Mouse (Mus musculus): ENCODE data around the gene Fktn. TPM values are rescaled to one million over a fixed set of nuclear protein-coding genes. Genes with fewer than 3 reads are reported as not detected.
A peak's percentile ranks its signal among the peaks of the same experiment; 100 is the strongest.

Fktn gene
- polyA plus RNA-seq, 1 experiment from 2014 or later, result 5.8 TPM

DNA sequence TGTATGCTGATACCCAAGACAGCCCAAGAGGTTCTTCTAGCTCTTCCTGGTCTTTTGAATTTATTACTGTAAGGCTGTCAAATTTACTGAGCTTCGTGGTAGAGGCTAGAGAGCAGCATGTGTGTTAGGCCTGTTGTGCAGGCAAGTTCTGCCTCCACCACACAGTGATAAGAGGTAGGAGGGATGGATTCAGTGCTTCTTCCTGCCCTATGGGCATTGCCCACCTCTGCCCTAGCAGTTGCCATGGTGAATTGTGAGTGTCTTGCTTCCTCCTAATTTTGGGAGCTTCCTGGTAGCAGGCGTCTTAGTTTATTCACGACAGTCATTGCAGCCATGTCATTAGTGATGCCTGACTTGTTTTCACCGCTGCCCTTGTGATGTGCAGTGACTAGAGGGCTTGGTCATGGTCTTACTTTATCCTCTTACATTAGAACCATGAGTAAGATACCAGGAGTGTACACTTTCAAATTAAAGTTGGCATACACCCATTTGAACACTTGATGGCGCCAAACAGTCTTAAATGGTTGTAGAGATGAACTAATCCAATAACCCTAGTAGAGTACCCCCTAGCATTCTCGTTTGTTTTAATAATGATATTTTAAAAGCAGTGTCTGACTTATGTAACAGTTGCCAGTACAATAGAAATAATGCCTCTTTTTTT, 25.3 kb downstream of the Fktn start:
- 45% methylated on average over 6 of the region's 6 CpGs for whole genome bisulfite sequencing (ENCODE audit: missing documents)

DNA sequence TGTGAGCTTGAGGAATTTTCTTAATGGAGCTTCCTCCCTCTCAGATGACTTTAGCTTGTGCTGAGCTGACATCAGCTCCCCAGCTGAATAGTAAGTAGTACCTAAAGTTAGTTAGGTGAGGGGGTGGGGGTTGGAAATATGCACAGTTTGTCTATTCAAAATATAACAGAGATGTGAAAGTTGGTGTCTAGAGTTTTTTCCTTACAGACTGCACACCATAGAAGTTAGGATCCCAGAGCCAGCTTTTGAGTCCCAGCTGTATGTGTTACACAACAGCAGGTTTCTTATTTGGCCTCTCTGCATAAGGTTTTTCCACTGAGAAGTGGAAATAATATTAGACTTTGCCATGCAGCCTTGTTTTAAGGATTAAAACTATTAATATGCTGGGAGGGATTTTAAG, 36.0 kb downstream of the Fktn start:
- Histone ChIP-seq H3K4me3 (ENCODE audit: inconsistent target) (no peak overlapping the region), H3K36me3 (ENCODE audit: inconsistent target) (no peaks in the 10 kb centered on the region; the same call in 1 of the 2 replicates), H3K79me2 (ENCODE audit: inconsistent target) (no peaks in the 10 kb centered on the region), H3K27ac (no peak overlapping the region)

More for the DNA sequence above, 25.3 kb downstream of the Fktn start:
- no peaks in the 10 kb centered on the region for H3K36me3 ChIP-seq (ENCODE audit: inconsistent target)
- no peak overlapping the region for H3K4me3 ChIP-seq (ENCODE audit: inconsistent target)
- no peaks in the 10 kb centered on the region for H3K79me2 ChIP-seq (ENCODE audit: inconsistent target)
- H3K27ac ChIP-seq, result no peak overlapping the region

DNA sequence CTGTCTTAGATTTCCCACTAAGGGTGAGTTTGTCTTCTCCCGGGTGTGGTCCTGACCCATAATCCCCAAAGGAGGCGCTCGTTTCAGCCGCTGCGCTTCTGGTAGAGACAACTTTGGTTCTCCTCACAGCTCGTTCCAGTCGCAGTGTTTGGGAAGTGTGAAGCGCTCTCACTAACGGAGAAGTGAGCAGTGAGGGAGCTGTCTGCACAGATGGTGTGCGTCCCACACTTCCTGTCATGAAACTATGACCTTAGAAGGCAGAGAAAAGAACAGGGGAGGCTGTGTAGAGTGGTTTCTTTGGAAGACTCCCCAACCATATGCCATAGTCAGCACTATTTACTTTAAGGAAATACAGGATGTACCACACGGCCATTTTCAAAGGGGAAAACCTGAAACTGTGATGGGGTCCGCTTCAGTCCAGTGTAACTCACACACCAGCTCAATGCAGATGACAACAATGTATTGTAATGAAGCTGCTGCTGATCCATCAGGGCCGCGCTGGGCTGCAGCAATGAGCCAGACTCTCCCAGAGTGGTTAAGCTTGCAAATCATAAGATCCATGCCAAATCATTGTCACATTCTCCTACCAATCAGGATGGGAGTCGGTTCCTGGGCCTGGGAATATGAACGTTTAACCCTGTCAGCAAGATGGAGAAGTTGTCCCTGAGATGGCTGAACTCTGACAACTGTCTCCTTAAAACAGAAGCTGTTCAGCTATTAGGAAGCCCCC, 36.8 kb downstream of the Fktn start:
- H3K4me3 ChIP-seq (ENCODE audit: inconsistent target), result no peak overlapping the region
- no peaks in the 10 kb centered on the region; the same call in 1 of the 2 replicates for H3K36me3 ChIP-seq (ENCODE audit: inconsistent target)
- no peaks in the 10 kb centered on the region for H3K79me2 ChIP-seq (ENCODE audit: inconsistent target)
- 89% methylated on average over 16 of the region's 16 CpGs for WGBS (ENCODE audit: missing documents)
- H3K27ac ChIP-seq, result no peak overlapping the region

DNA sequence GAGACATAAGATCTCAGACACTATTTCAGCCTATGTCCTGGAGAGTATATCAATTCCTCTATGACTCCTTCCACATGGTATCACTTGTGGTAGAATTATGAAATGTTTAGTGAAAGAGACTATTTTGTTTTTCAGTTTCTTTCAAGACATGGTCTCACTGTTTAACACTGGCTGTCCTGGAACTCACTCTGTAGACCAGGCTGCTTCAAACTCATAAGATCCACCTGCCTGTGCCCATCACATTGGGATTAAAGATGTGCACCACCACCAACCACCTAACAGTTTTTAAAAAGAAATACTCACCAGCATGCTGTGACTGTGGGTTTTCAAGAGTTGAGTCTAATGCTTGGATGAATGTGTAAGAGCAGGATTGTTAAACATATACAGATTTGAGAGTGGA, 43.2 kb downstream of the Fktn start:
- no peak overlapping the region for H3K4me3 ChIP-seq (ENCODE audit: inconsistent target)
- H3K79me2 ChIP-seq (ENCODE audit: inconsistent target), result no peaks in the 10 kb centered on the region
- no peaks in the 10 kb centered on the region for H3K36me3 ChIP-seq (ENCODE audit: inconsistent target)
- no peak overlapping the region for H3K27ac ChIP-seq

DNA sequence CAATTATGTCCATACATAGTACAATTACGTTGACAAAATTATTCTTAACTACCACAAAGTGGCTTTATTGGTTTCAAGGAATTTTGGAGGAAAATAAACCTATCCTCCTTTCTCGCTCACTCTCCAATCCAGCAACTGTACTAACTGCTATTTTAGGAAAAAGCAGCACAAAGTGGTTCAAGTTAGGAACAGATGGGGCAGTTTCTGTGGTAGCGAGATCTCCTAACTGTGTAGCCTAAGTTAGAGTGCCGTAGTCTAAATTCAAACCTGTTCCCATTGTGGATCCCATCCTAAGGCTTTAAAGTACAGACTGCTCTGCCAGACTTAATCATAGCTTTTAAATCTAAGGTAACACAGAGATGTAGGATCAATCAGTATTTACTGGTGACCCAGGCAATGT, 45.0 kb downstream of the Fktn start:
- WGBS (ENCODE audit: missing documents), result 79% methylated on average over 4 of the region's 4 CpGs
- no peak overlapping the region for H3K4me3 ChIP-seq (ENCODE audit: inconsistent target)
- no peaks in the 10 kb centered on the region for H3K36me3 ChIP-seq (ENCODE audit: inconsistent target)
- no peak overlapping the region for H3K27ac ChIP-seq
- no peaks in the 10 kb centered on the region for H3K79me2 ChIP-seq (ENCODE audit: inconsistent target)

DNA sequence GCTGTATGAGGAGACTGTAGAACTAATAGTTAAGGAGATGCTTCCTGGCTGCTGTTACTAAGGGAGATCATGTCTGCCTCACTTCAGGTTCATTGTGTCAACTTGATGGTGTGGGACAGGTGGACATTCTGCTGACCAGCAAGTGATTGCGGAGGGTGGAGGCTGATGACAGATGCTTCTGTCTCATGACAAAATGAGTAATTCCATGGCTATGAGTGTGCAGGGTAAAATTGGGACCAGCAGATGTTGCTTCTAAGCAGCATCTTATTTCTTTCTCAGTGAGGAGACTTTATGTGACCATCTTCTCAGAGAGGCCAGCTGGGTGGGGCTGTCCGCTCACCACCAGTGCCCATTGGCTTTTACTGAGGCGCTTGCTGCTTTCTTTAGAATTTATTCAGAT, 45.9 kb downstream of the Fktn start:
- WGBS (ENCODE audit: missing documents), result 97% methylated on average over 3 of the region's 3 CpGs
- H3K4me3 ChIP-seq (ENCODE audit: inconsistent target), result no peak overlapping the region
- no peaks in the 10 kb centered on the region for H3K79me2 ChIP-seq (ENCODE audit: inconsistent target)
- H3K27ac ChIP-seq, result no peak overlapping the region
- no peaks in the 10 kb centered on the region for H3K36me3 ChIP-seq (ENCODE audit: inconsistent target)

DNA sequence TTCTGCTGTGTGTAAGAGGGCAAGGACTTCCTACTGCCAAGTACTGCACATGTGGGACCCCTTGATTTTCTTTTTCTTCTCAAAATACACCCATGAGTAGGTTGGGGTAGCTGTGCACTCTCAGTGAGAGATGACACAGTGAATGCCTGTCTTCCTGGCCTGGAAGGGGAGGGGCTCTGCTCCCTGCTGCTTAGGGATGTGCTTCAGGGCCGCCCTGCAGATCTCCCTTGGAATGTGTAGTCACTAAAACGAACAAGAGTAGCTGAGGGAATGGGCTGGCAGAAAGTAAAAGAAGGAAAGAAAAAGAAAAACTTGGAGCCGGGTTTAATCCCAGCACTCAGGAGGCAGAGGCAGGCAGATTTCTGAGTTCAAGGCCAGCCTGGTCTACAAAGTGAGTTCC, 48.7 kb downstream of the Fktn start:
- 97% methylated on average over 3 of the region's 3 CpGs for WGBS (ENCODE audit: missing documents)
- Histone ChIP-seq H3K36me3 (ENCODE audit: inconsistent target) (no peaks in the 10 kb centered on the region), H3K79me2 (ENCODE audit: inconsistent target) (no peaks in the 10 kb centered on the region), H3K4me3 (ENCODE audit: inconsistent target) (no peak overlapping the region), H3K27ac (no peak overlapping the region)

DNA sequence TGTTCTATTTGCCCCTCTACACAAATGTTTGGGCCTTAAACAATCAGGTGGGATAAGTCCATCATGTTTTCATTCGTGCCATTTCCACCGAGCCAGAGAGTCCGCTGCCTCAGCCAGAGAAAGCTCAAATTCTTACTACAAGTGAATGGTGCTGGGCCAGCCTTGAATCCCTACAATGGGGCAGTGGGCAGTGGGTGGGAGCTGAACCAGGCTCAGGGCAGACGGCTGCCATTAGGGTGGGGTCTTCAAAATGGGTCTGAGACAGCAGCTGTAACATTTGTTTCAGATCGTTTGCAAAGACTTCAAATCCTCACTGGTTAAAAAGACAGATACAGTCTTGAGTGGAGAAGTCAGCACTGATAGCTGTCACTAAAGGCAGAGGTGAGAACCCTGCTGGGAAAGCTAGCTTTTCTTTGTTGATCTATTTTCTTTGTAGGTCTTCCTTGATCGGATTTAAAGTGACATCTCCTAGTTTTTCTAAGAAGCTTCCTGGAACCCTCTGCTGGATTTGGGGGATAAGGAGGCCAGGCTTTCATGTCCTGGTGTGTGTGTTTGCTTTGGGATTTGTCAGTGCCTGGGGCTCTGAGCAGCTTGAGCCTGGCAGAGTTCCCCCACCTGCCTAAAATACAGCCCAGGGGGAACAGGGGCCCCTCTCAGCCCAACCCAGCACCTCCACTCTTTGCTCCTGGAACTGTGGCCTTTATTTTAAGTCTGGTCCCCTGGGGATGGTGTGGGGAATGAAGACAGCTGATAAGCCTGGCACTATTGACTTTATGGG, 57.3 kb downstream of the Fktn start:
- H3K27ac ChIP-seq, result no peak overlapping the region
- H3K4me3 ChIP-seq (ENCODE audit: inconsistent target), result no peak overlapping the region
- no peaks in the 10 kb centered on the region for H3K36me3 ChIP-seq (ENCODE audit: inconsistent target)
- WGBS (ENCODE audit: missing documents), result 95% methylated on average over 6 of the region's 6 CpGs
- H3K79me2 ChIP-seq (ENCODE audit: inconsistent target), result no peaks in the 10 kb centered on the region

DNA sequence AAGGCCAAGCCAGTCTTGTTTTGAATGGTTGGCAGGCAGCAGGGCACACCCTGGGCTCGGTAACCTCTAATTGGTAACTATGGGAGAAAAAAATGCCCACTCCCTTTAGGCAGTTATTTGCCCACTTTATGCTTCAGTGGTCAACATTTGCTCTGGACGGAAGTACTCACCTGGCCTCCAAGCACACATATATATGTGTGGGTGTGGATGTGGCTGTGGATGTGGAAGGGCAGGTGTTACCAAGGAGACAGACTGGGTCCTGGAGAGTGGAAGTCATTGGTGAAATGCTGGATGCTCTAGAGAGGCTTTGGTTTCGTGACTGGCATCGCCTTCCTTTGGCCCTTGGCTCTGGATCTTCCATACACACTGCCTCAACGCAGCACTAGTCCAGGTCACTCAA, 58.2 kb downstream of the Fktn start:
- Histone ChIP-seq H3K79me2 (ENCODE audit: inconsistent target) (no peaks in the 10 kb centered on the region), H3K27ac (no peak overlapping the region), H3K36me3 (ENCODE audit: inconsistent target) (no peaks in the 10 kb centered on the region), H3K4me3 (ENCODE audit: inconsistent target) (no peak overlapping the region)
- 97% methylated on average over 5 of the region's 5 CpGs for WGBS (ENCODE audit: missing documents)

DNA sequence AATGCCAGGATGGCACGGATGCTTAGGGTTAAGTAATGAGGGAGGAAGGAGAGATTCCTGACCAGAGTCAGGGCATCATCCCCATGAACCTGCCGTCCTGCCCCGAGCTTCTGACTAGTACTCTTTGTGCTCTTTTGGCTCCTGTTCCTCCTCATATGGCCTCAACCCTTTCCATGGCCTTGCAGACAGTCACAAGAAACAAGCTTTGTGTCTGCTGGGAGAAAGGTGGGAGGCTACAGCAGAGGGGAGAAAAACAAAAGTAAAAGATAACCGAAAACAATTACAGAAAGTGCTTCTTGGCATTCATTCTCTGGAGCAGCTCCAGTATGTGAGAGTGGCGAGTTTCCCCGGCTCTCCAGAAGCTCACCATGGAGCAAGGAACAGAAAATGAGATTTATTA, 60.1 kb downstream of the Fktn start:
- Histone ChIP-seq H3K36me3 (ENCODE audit: inconsistent target) (no peaks in the 10 kb centered on the region), H3K79me2 (ENCODE audit: inconsistent target) (no peaks in the 10 kb centered on the region), H3K27ac (no peak overlapping the region), H3K4me3 (ENCODE audit: inconsistent target) (no peak overlapping the region)
- 88% methylated on average over 6 of the region's 6 CpGs for WGBS (ENCODE audit: missing documents)

DNA sequence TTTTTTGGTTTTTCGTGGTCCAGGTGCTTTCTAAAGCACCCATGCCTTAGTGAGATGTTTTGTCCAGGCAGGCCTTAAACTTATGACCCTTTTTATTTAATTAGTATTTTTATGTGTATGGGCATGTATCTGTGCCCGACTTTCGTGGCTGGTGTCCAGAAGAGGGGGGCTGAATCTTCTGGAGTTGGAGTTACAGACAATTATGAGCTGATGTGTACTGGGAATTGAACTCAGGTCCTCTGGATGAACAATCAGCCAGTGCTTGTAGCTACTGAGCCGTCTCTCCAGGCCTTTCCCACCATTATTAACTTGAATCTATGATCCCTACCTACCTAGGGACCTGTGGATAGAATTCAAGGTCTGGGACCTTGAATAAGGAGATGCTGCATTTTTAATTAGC, 67.6 kb downstream of the Fktn start:
- 94% methylated on average over 3 of the region's 4 CpGs for WGBS (ENCODE audit: missing documents)
- no peak overlapping the region for H3K27ac ChIP-seq
- no peak overlapping the region for H3K4me3 ChIP-seq (ENCODE audit: inconsistent target)
- no peaks in the 10 kb centered on the region for H3K36me3 ChIP-seq (ENCODE audit: inconsistent target)
- no peaks in the 10 kb centered on the region for H3K79me2 ChIP-seq (ENCODE audit: inconsistent target)

DNA sequence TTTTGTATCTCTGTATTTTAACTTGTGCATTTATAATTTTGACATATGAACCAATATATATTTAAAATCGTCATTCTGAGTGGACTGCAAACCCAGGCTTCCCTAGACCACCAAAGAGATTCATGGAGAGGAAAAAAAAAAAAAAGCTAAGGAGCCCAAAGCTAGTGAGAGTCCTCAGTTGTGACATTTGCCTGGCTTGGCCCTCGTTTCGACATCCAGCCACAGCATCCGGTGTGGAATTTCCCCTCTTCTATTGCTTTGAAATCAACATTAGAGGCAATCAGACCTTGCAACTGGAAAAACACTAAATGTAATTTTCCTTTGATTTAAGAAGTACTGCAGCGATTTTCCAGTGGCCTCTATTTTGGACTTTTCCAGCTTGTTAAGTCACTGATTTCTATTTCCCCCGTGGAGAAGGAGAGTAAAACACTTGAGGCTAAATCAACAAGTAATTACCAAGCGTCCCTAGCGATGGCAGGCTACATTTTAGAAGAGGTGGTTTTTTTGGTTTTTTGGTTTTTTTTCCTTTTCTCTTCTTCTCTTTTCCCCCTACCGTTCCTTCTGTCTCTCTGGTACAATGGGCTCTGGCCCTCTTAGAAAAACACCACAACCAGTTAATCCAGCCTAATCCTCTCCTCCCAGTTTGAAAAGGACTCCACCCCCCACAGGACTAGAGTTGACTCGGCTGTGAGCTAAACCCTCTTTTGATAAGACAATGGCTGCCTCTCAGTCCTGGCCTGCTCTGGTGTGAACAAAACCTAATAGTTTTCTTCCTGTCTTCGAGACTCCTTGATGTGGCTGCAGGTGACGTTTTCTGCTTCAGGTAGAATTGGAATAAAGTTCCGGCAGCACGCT, 68.6 kb downstream of the Fktn start:
- H3K79me2 ChIP-seq (ENCODE audit: inconsistent target), result no peaks in the 10 kb centered on the region
- H3K27ac ChIP-seq, result peak overlapping the region; percentile 37
- H3K36me3 ChIP-seq (ENCODE audit: inconsistent target), result no peaks in the 10 kb centered on the region
- H3K4me3 ChIP-seq (ENCODE audit: inconsistent target), result no peak overlapping the region
- 51% methylated on average over 14 of the region's 14 CpGs for WGBS (ENCODE audit: missing documents)

DNA sequence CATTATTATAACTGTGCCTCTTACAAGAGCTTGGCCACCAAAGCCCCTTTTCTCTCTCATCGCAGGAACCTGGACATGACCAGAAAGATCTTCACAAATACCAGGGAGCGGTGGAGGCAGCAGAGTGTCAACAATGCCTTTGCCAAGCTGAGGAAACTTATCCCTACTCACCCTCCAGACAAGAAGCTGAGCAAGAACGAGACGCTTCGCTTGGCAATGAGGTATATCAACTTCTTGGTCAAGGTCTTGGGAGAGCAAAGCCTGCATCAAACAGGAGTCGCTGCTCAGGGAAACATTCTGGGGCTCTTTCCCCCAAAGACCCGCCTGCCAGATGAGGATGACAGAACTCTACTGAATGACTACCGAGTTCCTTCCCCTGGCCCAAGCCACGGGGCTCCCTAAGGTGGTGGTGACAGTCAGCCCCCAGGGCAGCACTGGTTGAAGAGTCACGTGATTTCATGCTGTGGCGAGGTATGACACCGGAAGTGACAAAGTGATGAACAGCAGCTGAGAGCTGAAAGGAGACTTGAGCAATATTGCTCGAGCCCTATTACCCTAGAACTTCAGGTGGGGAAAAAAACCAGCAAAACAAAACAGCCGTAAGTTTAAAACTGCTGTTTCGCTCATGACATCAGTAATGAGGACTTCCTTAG, 72.1 kb downstream of the Fktn start:
- WGBS (ENCODE audit: missing documents), result 58% methylated on average over 15 of the region's 15 CpGs
- H3K27ac ChIP-seq, result no peak overlapping the region
- H3K79me2 ChIP-seq (ENCODE audit: inconsistent target), result no peaks in the 10 kb centered on the region
- no peaks in the 10 kb centered on the region for H3K36me3 ChIP-seq (ENCODE audit: inconsistent target)
- H3K4me3 ChIP-seq (ENCODE audit: inconsistent target), result no peak overlapping the region

DNA sequence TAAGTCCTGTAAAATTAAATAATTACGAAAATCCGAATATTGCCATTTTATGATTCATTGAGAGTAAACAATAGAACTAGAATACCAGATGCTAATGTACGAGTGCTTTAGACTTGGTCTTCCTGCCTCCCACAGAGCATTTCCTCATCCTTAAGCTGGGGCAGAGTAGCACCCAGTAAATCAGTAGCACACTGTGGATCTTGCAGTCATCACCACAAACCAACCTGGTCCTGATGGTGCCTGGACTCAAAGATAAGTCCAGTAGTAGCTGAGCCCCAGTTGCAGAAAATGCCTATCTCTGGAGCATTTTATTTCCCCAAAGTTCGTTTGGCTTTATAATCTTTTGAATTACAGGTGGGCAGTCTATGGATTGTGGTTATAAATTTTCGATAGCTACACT, 73.1 kb downstream of the Fktn start:
- Histone ChIP-seq H3K27ac (no peak overlapping the region), H3K36me3 (ENCODE audit: inconsistent target) (no peaks in the 10 kb centered on the region), H3K4me3 (ENCODE audit: inconsistent target) (no peak overlapping the region), H3K79me2 (ENCODE audit: inconsistent target) (no peaks in the 10 kb centered on the region)
- 74% methylated on average over 5 of the region's 5 CpGs for WGBS (ENCODE audit: missing documents)
